Mouse (Mus musculus): ENCODE data around the gene Faah. TPM values are rescaled to one million over a fixed set of nuclear protein-coding genes. Genes with fewer than 3 reads are reported as not detected.

The Faah gene
- total RNA-seq, 2 experiments from 2014 or later, result 0.84 TPM; not detected in 1

DNA sequence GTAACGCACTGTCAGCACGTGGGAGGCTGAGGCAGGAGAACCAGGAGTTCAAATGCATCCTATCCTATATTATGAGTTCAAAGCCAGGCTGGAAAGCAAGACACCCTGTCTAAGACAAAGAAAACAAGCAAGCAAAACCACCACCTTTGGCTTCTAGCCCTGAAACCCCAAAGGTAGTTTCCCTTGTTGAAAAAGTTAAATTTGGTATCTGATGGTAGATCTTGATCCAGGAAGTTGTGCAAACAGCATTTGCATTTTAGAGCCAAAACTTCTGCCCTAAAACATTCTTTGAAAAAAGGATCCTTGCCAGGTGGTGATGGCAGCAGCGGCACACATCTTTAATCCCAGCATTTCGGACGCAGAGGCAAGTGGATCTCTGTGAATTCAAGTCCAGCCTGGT is 2.2 kb downstream of the Faah start:
- no peak for ATAC-seq (replicated peaks; ENCODE audit: low FRiP score, poor library complexity, severe bottlenecking)

GRCm38 (mm10) chr4:116010186-116010585 is 7.5 kb downstream of the Faah start:
- no peak for ATAC-seq (replicated peaks; ENCODE audit: low FRiP score, poor library complexity, severe bottlenecking)

DNA sequence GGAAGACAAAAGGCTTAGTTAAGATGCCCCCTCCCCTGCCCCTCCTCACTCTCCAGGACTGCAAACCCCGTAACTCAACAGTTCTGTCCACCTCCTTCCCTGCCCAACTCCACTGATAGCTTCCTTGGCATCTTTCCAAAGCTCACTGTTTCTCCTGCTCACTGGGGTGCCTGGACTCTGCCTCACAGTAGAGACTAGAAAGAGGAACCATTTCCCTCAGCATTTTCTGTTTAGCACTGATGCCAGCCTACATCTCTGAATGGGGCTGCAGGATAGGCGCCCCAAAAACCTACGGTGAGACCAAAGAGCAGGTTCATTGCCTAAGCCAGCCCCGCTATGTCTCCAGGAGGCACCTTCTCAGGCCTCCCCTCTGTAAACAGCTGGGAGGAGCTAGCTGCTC is 16.5 kb downstream of the Faah start:
- ATAC-seq (replicated peaks; ENCODE audit: low FRiP score, poor library complexity, severe bottlenecking), result no peak

DNA sequence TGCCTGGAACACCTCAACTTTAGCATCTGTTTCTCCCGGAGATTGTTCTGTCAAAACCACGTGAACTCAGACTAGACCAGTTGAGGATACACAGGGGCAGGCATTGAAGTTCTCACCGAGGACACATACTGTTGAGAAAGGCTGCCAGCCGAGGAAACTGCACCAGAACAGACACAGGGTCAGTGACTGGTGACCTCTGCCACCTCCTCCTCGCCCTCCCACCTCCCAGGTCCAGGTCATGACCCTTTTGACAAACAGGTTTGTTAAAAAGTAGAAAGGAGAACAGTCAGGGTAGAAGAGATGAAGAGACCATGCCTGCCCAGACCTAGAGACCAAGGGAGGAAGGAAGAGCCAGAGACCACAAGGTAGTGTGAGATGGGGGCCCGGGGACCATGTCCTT is 17.1 kb downstream of the Faah start:
- no peak for ATAC-seq (replicated peaks; ENCODE audit: low FRiP score, poor library complexity, severe bottlenecking)

- no peak for ATAC-seq (replicated peaks; ENCODE audit: low FRiP score, poor library complexity, severe bottlenecking)
Measured at GRCm38 (mm10) chr4:115996729-115997128, 21.0 kb downstream of the Faah start.

- ATAC-seq (replicated peaks; ENCODE audit: low FRiP score, poor library complexity, severe bottlenecking), result no peak
Measured at GRCm38 (mm10) chr4:115995376-115995730, 22.4 kb downstream of the Faah start.

- no peak for ATAC-seq (replicated peaks; ENCODE audit: low FRiP score, poor library complexity, severe bottlenecking)
Measured at GRCm38 (mm10) chr4:115994662-115995375, 22.9 kb downstream of the Faah start.

GRCm38 (mm10) chr4:115989382-115989781 is 28.3 kb downstream of the Faah start:
- ATAC-seq (replicated peaks; ENCODE audit: low FRiP score, poor library complexity, severe bottlenecking), result no peak

DNA sequence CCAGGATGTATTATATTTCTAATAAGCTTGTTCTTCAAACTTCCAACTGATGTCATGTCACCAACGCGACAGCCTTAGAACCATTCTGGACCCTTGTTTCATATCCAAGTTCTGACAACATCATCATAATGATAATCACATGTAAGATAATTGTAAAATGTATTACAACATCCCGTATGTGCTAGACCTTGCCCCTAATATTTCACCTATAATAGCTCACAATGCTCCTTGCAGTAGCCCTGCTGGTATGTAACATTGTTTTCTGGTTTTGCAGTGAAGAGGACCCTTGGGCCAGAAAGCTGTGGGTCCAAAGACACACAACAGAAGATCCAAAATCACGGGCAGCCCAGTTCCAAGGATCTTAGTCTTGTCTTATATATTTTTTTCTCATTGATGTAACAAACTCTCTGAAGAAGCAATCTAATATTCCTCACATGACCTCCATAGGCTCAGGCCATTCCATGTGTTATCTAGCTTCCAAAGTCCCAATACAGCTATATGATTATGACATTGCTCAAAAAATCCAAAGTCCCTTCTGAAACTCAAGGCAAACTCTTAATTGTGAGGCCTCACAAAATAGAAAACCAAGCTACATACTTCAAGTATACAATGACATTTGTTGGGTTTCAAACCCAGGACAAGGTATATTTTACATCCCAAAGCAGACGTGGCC is 29.7 kb downstream of the Faah start:
- no peak for ATAC-seq (replicated peaks; ENCODE audit: low FRiP score, poor library complexity, severe bottlenecking)

DNA sequence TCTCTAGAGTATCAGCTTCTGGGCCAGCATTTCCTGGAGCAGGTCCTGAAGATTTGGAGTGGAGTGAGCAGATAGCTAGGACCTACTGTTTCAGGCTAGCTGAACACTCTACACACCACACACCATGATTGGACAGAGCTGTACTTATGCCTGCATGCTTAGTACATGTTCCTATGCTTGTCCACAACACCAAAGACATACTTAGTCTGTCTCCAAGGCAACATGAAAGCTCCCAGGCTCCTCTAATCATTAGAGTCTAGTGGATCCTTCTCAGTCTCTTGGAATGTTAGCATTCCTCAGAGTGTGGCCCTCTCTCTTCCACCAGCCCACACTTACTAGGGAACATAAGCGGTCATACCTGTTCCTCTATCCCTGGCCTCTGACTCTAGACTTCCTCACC is 30.3 kb downstream of the Faah start:
- ATAC-seq (replicated peaks; ENCODE audit: low FRiP score, poor library complexity, severe bottlenecking), result no peak

- ATAC-seq (replicated peaks; ENCODE audit: low FRiP score, poor library complexity, severe bottlenecking), result no peak
Measured at GRCm38 (mm10) chr4:115984967-115985366, 32.8 kb downstream of the Faah start.

DNA sequence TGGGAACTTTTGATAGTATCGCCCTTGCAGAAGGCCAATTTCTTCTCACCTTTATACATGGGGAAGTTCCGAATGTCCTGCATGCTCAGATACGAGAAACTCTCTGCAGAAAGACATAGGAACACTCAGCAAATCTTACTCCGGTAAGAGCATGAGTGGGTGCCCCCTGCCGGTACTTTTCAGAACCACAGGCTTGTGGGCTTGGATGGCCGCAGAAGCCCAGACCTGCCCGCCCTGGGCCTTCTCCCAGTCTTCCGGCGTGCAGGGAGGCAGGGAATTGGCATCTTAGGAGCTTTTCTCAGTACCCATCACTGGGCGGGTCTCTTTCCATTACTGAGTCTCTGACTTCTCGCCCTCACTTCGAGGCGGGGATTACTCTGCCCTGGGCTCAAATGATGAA is 33.6 kb downstream of the Faah start:
- ATAC-seq (replicated peaks; ENCODE audit: low FRiP score, poor library complexity, severe bottlenecking), result 0 out of 2 replicates have a peak, but pooled peaks have one; percentile 65

GRCm38 (mm10) chr4:115980676-115981075 is 37.0 kb downstream of the Faah start:
- ATAC-seq (replicated peaks; ENCODE audit: low FRiP score, poor library complexity, severe bottlenecking), result no peak

GRCm38 (mm10) chr4:115979437-115979836 is 38.3 kb downstream of the Faah start:
- ATAC-seq (replicated peaks; ENCODE audit: low FRiP score, poor library complexity, severe bottlenecking), result no peak

GRCm38 (mm10) chr4:115978911-115979310 is 38.8 kb downstream of the Faah start:
- ATAC-seq (replicated peaks; ENCODE audit: low FRiP score, poor library complexity, severe bottlenecking), result no peak

- ATAC-seq (replicated peaks; ENCODE audit: low FRiP score, poor library complexity, severe bottlenecking), result no peak
Measured at GRCm38 (mm10) chr4:115972543-115972942, 45.2 kb downstream of the Faah start.

DNA sequence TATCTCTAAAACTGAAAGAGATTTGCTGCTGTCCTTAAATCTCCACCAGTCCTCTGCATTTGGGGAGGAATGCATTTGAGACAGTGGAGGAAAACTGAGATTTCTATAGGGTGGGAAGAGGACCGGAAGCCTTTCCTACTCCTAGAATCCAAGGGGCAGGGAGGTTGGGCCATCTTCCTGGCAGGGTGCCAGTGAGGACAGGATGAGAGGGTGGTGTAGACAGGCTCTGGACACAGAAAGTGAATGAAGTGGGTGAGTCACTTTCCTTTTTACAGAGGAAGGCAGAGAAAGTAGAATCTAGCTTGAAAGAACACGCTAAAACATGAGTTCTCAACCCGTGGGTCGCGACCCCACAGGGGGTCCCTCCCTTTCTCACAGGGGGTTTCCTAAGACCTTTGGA is 53.3 kb downstream of the Faah start:
- ATAC-seq (replicated peaks; ENCODE audit: low FRiP score, poor library complexity, severe bottlenecking), result no peak

DNA sequence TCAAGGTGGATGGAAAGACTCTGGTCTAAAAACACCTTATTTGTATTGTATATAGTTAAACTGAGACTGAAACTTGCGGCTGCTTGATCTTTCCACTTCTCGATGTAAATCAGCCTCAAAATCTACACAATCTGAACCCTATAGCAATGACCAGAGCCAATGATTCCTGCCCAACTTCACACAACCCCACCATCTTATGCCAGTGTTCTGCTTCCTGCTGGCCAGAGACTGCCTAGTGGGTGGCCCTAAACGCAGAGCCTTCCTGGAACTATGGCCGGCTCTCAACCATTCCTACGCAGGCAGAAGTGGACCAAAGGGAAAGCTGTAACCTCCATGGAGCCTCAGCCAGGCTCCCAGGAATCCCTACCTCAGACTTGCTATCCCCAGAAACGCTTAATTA is 54.0 kb downstream of the Faah start:
- ATAC-seq (replicated peaks; ENCODE audit: low FRiP score, poor library complexity, severe bottlenecking), result no peak

DNA sequence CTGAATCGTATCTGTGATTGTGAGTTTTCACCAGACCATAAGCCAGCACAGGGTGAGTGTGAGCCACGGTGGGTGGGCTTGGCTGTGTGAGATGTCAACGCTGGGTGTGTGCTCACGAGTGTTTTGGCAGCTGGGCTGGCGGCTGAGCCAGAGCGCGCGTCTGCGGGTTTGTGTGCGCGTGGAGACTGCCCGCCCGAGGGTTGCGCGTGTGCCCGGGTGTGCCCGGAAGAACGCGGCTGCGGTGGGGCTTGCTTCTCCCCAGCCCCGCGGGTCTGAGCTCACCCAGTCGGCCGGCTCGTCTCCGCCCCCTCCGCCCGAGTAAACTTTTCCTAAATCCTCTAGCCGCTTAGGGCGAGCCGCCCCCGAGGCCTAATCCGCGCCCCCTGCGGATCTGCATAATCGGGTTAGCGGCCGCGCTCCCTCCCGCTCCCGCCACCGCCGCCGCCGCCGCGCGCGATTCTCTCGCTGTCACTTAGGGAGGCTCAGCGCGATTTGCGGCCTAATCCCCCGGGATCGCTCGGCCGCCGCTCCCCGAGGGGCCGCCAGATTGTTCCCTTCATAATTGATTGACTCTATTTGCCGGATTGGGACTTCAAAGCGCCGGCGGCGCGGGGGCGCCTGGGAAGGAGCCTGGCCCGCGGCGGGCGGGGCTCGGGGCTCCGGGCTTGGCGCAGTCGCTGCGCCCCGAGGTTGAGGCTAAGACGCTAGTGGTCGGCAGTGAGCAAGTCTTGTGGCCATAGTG is 54.9 kb downstream of the Faah start:
- ATAC-seq (replicated peaks; ENCODE audit: low FRiP score, poor library complexity, severe bottlenecking), result no peak

GRCm38 (mm10) chr4:115961991-115962390 is 55.7 kb downstream of the Faah start:
- ATAC-seq (replicated peaks; ENCODE audit: low FRiP score, poor library complexity, severe bottlenecking), result no peak

- no peak for ATAC-seq (replicated peaks; ENCODE audit: low FRiP score, poor library complexity, severe bottlenecking)
Measured at GRCm38 (mm10) chr4:115959546-115959945, 58.2 kb downstream of the Faah start.

Measured in erythroid progenitor cell, adult 5-6 weeks (primary cell).